11 mouse cellular contexts compared by ENCODE assay signal in genomic region chr7:48937562-48937961, GRCm38 (mm10). TPM values are rescaled to one million over a fixed set of nuclear protein-coding genes. Genes with fewer than 3 reads are reported as not detected.
DNase-seq lines count a peak whose midpoint lies in the region; ATAC-seq lines count a peak whose summit lies in the region.
"Had no signal": no experiment of that assay in that cellular context is flagged by ENCODE, and none has a peak within 500 bp of the region (broad histone marks: within the 10 kb centered on the region; RNA-seq: fewer than 3 reads in every experiment).

No protein-coding gene starts in this region.

- H3K27ac ChIP-seq in liver, embryonic 16.5 days (ENCODE audit: low read length) = no peak overlapping the region
- H3K27ac ChIP-seq: embryonic facial prominence, embryonic 15.5 days; gastrocnemius, adult 2 months; midbrain, embryonic 15.5 days had no signal

- WGBS in liver, embryonic 16.5 days (ENCODE audit: insufficient replicate concordance) = 20% methylated on average over 11 of the region's 11 CpGs

- peak; percentile 89 to 93 for DNase-seq in thymus, adult 18-20 months
- DNase-seq in frontal cortex, postnatal 14 days (ENCODE audit: low spot score in 2 of 2) = no peak
- no peak for DNase-seq in layer of hippocampus, postnatal 36 days
- DNase-seq: cerebellum, adult 8-10 months; gastrocnemius, adult 2 months had no signal

- H3K9ac ChIP-seq in liver, embryonic 16.5 days (ENCODE audit: low read depth, low read length) = 0 out of 2 replicates have a peak overlapping the region, but pooled peaks have one; percentile 28
- H3K9ac ChIP-seq: embryonic facial prominence, embryonic 15.5 days; midbrain, embryonic 15.5 days had no signal

- no peaks in the 10 kb centered on the region for H3K9me3 ChIP-seq in liver, embryonic 16.5 days (replicated peaks; ENCODE audit: control insufficient read depth, low read length)
- H3K9me3 ChIP-seq: embryonic facial prominence, embryonic 15.5 days; midbrain, embryonic 15.5 days had no signal

- no peaks in the 10 kb centered on the region; the same call in 1 of the 2 replicates for H3K27me3 ChIP-seq in liver, embryonic 16.5 days (ENCODE audit: control insufficient read depth, insufficient read depth, low read depth, low read length)
- H3K27me3 ChIP-seq: midbrain, embryonic 15.5 days had no signal

- peak overlapping the region; percentile 41 for H3K4me2 ChIP-seq in liver, embryonic 16.5 days (ENCODE audit: low read depth, low read length)
- H3K4me2 ChIP-seq: embryonic facial prominence, embryonic 15.5 days; midbrain, embryonic 15.5 days had no signal

- peak overlapping the region; percentile 21 for H3K4me3 ChIP-seq in liver, embryonic 16.5 days (ENCODE audit: low read depth, low read length)
- H3K4me3 ChIP-seq: embryonic facial prominence, embryonic 15.5 days; gastrocnemius, adult 2 months; midbrain, embryonic 15.5 days had no signal

- H3K4me1 ChIP-seq in liver, embryonic 16.5 days (ENCODE audit: control insufficient read depth, low read depth, low read length) = no peaks in the 10 kb centered on the region
- H3K4me1 ChIP-seq: midbrain, embryonic 15.5 days had no signal

- no peaks in the 10 kb centered on the region for H3K36me3 ChIP-seq in liver, embryonic 16.5 days (ENCODE audit: control insufficient read depth, insufficient read depth)
- H3K36me3 ChIP-seq: embryonic facial prominence, embryonic 15.5 days; midbrain, embryonic 15.5 days had no signal

- peak; percentile 93 for ATAC-seq in CD4-positive, CD25-positive, alpha-beta regulatory T cell, adult 4 months
- peak; percentile 89 for ATAC-seq in activated CD4-positive, CD25-positive, alpha-beta regulatory T cell, adult 4 months
- ATAC-seq in liver, embryonic 16.5 days (ENCODE audit: low read depth) = no peak
- no peak for ATAC-seq in cerebellum, adult (ENCODE audit: insufficient number of reproducible peaks, low FRiP score, low TSS enrichment)
- ATAC-seq: midbrain, embryonic 15.5 days had no signal

RNA-seq across cellular contexts. Expression of gene Nav2, which starts 29.0 kb away (rescaled TPM):
- 10 to 100 TPM; 30.6 to 45.1 TPM for polyA plus RNA-seq in CD4-positive, CD25-positive, alpha-beta regulatory T cell, adult 4 months (2017; shearing (Covaris generic))
- 10 to 100 TPM; 14.2 to 16.6 TPM for polyA plus RNA-seq in activated CD4-positive, CD25-positive, alpha-beta regulatory T cell, adult 4 months (2017; shearing (Covaris generic))
- polyA plus RNA-seq in liver, embryonic 16.5 days (2015; fragmentation: Nextera tagmentation; extraction: Ambion mirVana) = 2.9 and 4.1 TPM in 2 replicates
- total RNA-seq in layer of hippocampus, postnatal 36 days (2021) = 100 to 1,000 TPM in 1 of 2 experiments, 10 to 100 TPM in 1; 77.4 to 100 TPM

RNA-seq across cellular contexts. Expression of gene E2f8, which starts 56.2 kb away (rescaled TPM):
- 1 to 10 TPM; 1.1 to 3.2 TPM for polyA plus RNA-seq in CD4-positive, CD25-positive, alpha-beta regulatory T cell, adult 4 months (2017; shearing (Covaris generic))
- polyA plus RNA-seq in activated CD4-positive, CD25-positive, alpha-beta regulatory T cell, adult 4 months (2017; shearing (Covaris generic)) = 1 to 10 TPM; 3.2 to 7.5 TPM
- 32.5 and 32.8 TPM in 2 replicates for polyA plus RNA-seq in liver, embryonic 16.5 days (2015; fragmentation: Nextera tagmentation; extraction: Ambion mirVana)
- under 1 TPM; 0.17 to 0.30 TPM for total RNA-seq in layer of hippocampus, postnatal 36 days (2021)
- total RNA-seq: gastrocnemius, adult 2 months had no signal

Comparison
In these comparisons a context has a peak if more than half of its experiments do, and no peak if none do; other contexts are left out.
1. ATAC-seq: peak in CD4-positive, CD25-positive, alpha-beta regulatory T cell, adult 4 months (single experiment) and activated CD4-positive, CD25-positive, alpha-beta regulatory T cell, adult 4 months (single experiment); none in liver, embryonic 16.5 days (single experiment) and cerebellum, adult (single experiment).
2. DNase-seq: peak in thymus, adult 18-20 months (2 of 2); none in frontal cortex, postnatal 14 days (0 of 2) and layer of hippocampus, postnatal 36 days (0 of 2).